Mouse (Mus musculus) monocyte, adult 59 days (primary cell): ENCODE measurements around the gene Ifi27l2a. TPM values are rescaled to one million over a fixed set of nuclear protein-coding genes. Genes with fewer than 3 reads are reported as not detected.

ENCODE experiments used
- total RNA-seq, 2 experiments: library from RNA; stranded (reverse); gene quantifications; one replicate each; pipeline ENCODE4 v1.2.4; 2023

Gene Ifi27l2a
- total RNA-seq: 100 to 1,000 TPM; 322 to 427 TPM

DNA sequence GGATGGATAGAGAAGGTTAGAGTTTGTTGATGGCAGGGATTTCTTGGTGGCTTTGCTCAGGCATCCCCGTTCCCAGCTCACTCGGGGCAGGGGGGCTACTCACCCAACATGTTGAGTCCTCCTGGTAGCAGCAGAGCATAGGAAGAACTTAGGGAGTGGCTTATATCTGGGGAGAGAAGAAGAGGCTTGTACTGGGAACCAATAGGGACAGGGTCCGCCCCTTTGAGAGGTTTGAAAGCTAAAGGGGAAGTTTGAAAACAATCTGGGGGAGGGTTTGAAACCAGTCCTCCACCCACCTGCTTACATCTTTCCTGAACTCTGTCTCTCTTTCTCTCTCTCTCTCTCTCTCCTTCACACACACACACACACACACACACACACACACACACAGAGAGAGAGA lies at the start of gene Ifi27l2a:
Ifi27l2a (minus strand) TSS at position 157 of the 400 bp plus-strand sequence.

DNA sequence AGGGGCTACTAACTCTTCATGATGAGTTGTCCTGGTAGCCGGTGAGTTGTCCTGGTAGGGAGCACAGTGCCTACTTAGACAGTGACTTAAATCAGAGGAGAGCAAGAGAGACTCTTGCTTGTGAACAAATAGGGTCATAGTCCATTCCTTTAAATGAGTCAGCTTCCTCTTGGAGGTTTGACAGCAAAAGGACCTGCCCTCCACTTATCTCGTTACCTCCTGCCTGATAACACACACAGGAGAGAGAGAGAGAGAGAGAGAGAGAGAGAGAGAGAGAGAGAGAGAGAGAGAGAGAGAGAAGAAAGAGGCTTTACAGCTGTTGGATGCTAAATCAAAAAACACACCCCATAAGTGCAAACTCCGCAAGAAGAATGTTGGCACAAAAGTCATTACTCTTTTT lies 13.7 kb upstream of the Ifi27l2a start, which contains the start of gene Ifi27l2b:
Ifi27l2b (minus strand) TSS at position 84 of the 400 bp plus-strand sequence.

DNA sequence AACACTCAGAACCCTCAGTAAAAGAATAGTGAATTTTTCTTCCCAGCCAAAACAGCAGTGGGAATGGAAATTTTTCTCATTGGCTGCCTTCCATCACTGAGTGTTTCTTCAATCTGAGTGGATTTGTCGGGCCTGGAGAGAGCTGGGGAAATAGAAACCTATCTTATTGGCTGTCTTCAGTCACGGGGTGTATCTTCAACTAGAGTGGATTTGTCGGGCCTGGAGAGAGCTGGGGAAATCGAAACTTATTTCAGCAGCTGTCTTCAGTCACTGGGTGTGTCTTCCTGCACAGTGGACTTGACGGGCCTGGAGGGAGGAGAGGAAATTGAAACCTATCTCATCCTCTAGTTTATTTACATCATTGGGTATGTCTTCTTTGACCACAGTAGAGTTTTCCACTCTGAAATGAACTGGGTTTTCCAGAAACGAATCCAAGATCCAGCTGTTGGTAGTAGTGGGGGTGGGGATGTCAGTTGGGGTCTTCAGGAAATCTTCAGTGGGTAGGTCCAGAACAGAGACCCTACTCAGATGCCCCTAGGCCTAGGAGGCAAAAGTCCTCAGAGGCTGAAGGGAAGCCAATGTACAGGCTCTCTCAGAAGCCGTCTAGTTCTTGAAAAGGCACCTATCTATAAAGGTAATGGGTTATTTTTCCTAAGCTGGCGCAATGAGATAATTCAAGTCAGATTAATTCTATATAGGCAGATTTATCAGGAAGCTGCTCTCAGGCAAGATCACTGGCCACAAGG lies 9.3 kb downstream of the Ifi27l2a start, which contains the start of gene Ifi27:
Ifi27 (plus strand) TSS at position 226 of the 746 bp plus-strand sequence.

DNA sequence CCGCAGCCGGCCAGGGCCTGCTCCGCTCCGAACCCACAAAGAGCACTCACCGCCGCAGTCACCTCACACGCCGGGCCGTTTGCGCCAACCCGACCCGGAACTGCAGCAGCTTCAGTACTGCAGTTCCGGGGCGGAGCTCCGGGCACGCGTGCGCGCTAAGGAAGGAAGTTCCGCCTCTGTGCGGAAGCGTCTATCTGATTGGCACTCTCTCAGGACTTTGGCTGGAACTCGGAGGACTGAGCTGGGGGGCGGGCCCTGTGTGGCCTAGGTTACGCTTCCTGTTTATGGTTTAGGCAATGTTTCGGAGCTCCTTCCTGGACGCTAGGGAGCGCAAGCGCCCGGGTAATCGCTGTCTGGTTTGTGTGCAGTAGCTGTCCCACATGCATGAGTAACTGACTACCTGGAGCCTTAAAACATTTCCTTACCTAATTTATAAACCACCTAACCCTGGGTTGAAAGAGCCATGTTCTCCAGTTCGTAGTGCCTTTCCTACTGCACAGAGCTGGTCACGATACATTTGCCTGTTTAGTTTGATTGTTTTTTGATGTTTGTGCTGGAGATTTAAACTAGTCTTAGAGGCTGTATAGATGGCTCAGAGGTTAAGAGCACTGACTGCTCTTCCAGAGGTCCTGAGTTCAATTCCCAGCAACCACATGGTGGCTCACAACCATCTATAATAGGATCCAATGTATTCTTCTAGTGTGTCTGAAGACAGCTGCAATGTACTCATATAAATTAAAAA lies 17.6 kb downstream of the Ifi27l2a start, which contains the start of gene Ddx24:
Ddx24 (minus strand) TSS at position 102 of the 742 bp plus-strand sequence.

DNA sequence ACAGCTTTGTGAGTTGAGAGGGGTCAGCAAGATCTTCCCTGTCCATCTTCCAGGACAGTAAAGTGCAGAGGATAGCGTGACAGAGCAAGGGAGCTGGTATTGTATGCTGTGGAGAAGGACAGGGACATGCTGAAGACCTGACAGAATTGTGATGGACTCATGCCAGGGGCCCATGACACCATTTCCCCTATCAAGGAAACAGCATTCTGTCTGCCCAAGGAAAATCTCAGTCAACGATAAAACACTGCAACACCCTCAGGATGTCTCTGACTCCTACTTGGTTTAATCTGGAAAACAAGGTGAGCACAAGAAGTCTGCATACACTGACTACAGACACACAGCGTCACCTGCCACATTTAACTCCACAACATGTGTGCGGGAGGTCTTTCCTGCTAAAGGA lies 35.8 kb downstream of the Ifi27l2a start, which contains the start of gene 9330161L09Rik:
9330161L09Rik (minus strand) TSS at position 101 of the 400 bp plus-strand sequence.

Other genes starting within 250 kb of the Ifi27l2a start
- gene Prima1, start 201.5 kb downstream of the Ifi27l2a start, total RNA-seq: not detected
- not detected for gene Fam181a, start 132.7 kb downstream of the Ifi27l2a start, total RNA-seq
- gene Asb2, start 87.7 kb downstream of the Ifi27l2a start, total RNA-seq: 10 to 100 TPM; 81.1 to 87.0 TPM
- 1 to 10 TPM; 3.7 to 5.1 TPM for gene Otub2, start 55.0 kb downstream of the Ifi27l2a start, total RNA-seq
- gene 9330161L09Rik, start 35.9 kb downstream of the Ifi27l2a start, total RNA-seq: 1 to 10 TPM; 5.4 to 7.4 TPM
- gene Ddx24, start 17.9 kb downstream of the Ifi27l2a start, total RNA-seq: 100 to 1,000 TPM; 108 to 119 TPM
- gene Ifi27, start 9.5 kb downstream of the Ifi27l2a start, total RNA-seq: 10 to 100 TPM; 51.8 to 56.8 TPM
- not detected for gene Ifi27l2b, start 13.5 kb upstream of the Ifi27l2a start, total RNA-seq
- gene Ppp4r4, start 88.6 kb upstream of the Ifi27l2a start, total RNA-seq: not detected
- gene Serpina10, start 187.8 kb upstream of the Ifi27l2a start, total RNA-seq: not detected
- not detected for gene Serpina6, start 213.5 kb upstream of the Ifi27l2a start, total RNA-seq
- gene Serpina16, start 232.5 kb upstream of the Ifi27l2a start, total RNA-seq: not detected